Mouse (Mus musculus) spleen, embryonic (tissue): Measurements from ENCODE around the gene Adgre4.
"Not testable (repeated sequence)": the region's sequence is repeated elsewhere in the genome, so short reads cannot be mapped to it uniquely, and the experiment has no call there.

Experiments
- CTCF ChIA-PET: fragments of 350-600 bp; sonication (Branson Sonifier 250); formaldehyde crosslinking; loops from one replicate; lab custom pipeline; 2022; lab: Charles Lee

Gene Adgre4

GRCm38 (mm10) chr17:55749786-55750185, at the start of gene Adgre4:
TSS of gene Adgre4 (plus strand) at chr17:55749984.
- CTCF ChIA-PET = no interaction called here

- CTCF ChIA-PET = interaction anchor here (0.7 kb wide), 1 partner anchor 481 kb away, joined by 3 read pairs; no protein-coding TSS in a partner anchor
Measured at GRCm38 (mm10) chr17:55702161-55702820, 47.5 kb upstream of the Adgre4 start.

GRCm38 (mm10) chr17:55702865-55703264, 46.9 kb upstream of the Adgre4 start:
- CTCF ChIA-PET = no interaction called here

GRCm38 (mm10) chr17:55711984-55712811, 37.6 kb upstream of the Adgre4 start, which contains the start of gene Pot1b:
TSS of gene Pot1b (minus strand) at chr17:55712628.
- CTCF ChIA-PET = no interaction called here

GRCm38 (mm10) chr17:55721270-55721669, 28.5 kb upstream of the Adgre4 start:
- CTCF ChIA-PET = no interaction called here

GRCm38 (mm10) chr17:55722250-55722649, 27.5 kb upstream of the Adgre4 start:
- CTCF ChIA-PET = no interaction called here

GRCm38 (mm10) chr17:55726193-55726592, 23.6 kb upstream of the Adgre4 start:
- CTCF ChIA-PET = no interaction called here

- CTCF ChIA-PET = no interaction called here
Measured at GRCm38 (mm10) chr17:55736675-55737074, 13.1 kb upstream of the Adgre4 start.

GRCm38 (mm10) chr17:55751170-55751569, 1.4 kb downstream of the Adgre4 start:
- CTCF ChIA-PET = no interaction called here

- CTCF ChIA-PET = no interaction called here
Measured at GRCm38 (mm10) chr17:55813642-55814041, 63.9 kb downstream of the Adgre4 start.

GRCm38 (mm10) chr17:55816853-55817252, 67.1 kb downstream of the Adgre4 start:
- CTCF ChIA-PET = no interaction called here

- CTCF ChIA-PET = no interaction called here
Measured at GRCm38 (mm10) chr17:55821566-55821965, 71.8 kb downstream of the Adgre4 start.

- CTCF ChIA-PET = no interaction called here
Measured at GRCm38 (mm10) chr17:55843067-55843466, 93.3 kb downstream of the Adgre4 start.

- CTCF ChIA-PET = interaction anchor here (0.6 kb wide), 1 partner anchor 206 kb away, joined by 6 read pairs; no protein-coding TSS in a partner anchor
Measured at GRCm38 (mm10) chr17:55877184-55877583, 127.4 kb downstream of the Adgre4 start.

GRCm38 (mm10) chr17:55878282-55878635, 128.5 kb downstream of the Adgre4 start:
- CTCF ChIA-PET = interaction anchor here (0.7 kb wide), 1 partner anchor 1457 kb away, joined by 7 read pairs; no protein-coding TSS in a partner anchor

GRCm38 (mm10) chr17:55878636-55879369, 129.0 kb downstream of the Adgre4 start, which contains the start of gene Zfp119a:
TSS of gene Zfp119a (minus strand) at chr17:55878930.
- CTCF ChIA-PET = interaction anchor here (0.6 kb wide), 1 partner anchor 1089 kb away, joined by 4 read pairs; no protein-coding TSS in a partner anchor

- CTCF ChIA-PET = no interaction called here
Measured at GRCm38 (mm10) chr17:55883631-55884030, 133.8 kb downstream of the Adgre4 start.

- CTCF ChIA-PET = no interaction called here
Measured at GRCm38 (mm10) chr17:55884912-55885311, 135.1 kb downstream of the Adgre4 start.

- CTCF ChIA-PET = not testable (repeated sequence)
Measured at GRCm38 (mm10) chr17:55892406-55892955, 142.7 kb downstream of the Adgre4 start.

GRCm38 (mm10) chr17:55903087-55903486, 153.3 kb downstream of the Adgre4 start:
- CTCF ChIA-PET = no interaction called here
